Mouse (Mus musculus): ENCODE results near the gene Gsx2. TPM values are rescaled to one million over a fixed set of nuclear protein-coding genes. Genes with fewer than 3 reads are reported as not detected.

Gsx2 gene
- not detected in 2 replicates for polyA plus RNA-seq (2014; fragmentation: Nextera tagmentation; extraction: Ambion mirVana)

GRCm38 (mm10) chr5:75075383-75075941 lies at the start of gene Gsx2:
Gsx2 (plus strand) TSS chr5:75075601.
- no peak for DNase-seq
- no peak for ATAC-seq (ENCODE audit: low FRiP score, low TSS enrichment)
- Histone ChIP-seq H3K9ac (replicated peaks; ENCODE audit: low read length) (no peak within 1 kb of the TSS), H3K4me3 (replicated peaks; ENCODE audit: low read depth, low read length) (peak within 1 kb of the TSS; percentile 21), H3K9me3 (ENCODE audit: control insufficient read depth, low read length) (no peaks in the 10 kb centered on the region), H3K4me2 (ENCODE audit: low read length) (peak within 1 kb of the TSS; percentile 43), H3K27ac (replicated peaks; ENCODE audit: low read depth, low read length) (no peak within 1 kb of the TSS), H3K27me3 (ENCODE audit: control insufficient read depth, insufficient read depth, low read length) (peaks cover 98% of the 10 kb centered on the region), H3K36me3 (ENCODE audit: control insufficient read depth, insufficient read depth, low read length) (no peaks in the 10 kb centered on the region), H3K4me1 (ENCODE audit: control insufficient read depth, insufficient read depth, low read length) (peaks cover 6% of the 10 kb centered on the region; the same call in 1 of the 2 replicates)
- WGBS, result under 1% methylated on average over 41 of the region's 41 CpGs

GRCm38 (mm10) chr5:75035475-75035874 lies 39.9 kb upstream of the Gsx2 start:
- 90% methylated on average over 3 of the region's 3 CpGs for WGBS
- ATAC-seq (ENCODE audit: low FRiP score, low TSS enrichment) (no peak), DNase-seq (no peak)
- Histone ChIP-seq H3K4me3 (replicated peaks; ENCODE audit: low read depth, low read length) (no peak overlapping the region), H3K9me3 (ENCODE audit: control insufficient read depth, low read length) (no peaks in the 10 kb centered on the region), H3K27me3 (ENCODE audit: control insufficient read depth, insufficient read depth, low read length) (no peaks in the 10 kb centered on the region), H3K36me3 (ENCODE audit: control insufficient read depth, insufficient read depth, low read length) (no peaks in the 10 kb centered on the region), H3K27ac (replicated peaks; ENCODE audit: low read depth, low read length) (no peak overlapping the region), H3K4me1 (ENCODE audit: control insufficient read depth, insufficient read depth, low read length) (no peaks in the 10 kb centered on the region), H3K9ac (replicated peaks; ENCODE audit: low read length) (no peak overlapping the region), H3K4me2 (ENCODE audit: low read length) (no peak overlapping the region)

GRCm38 (mm10) chr5:75039307-75039706 lies 36.1 kb upstream of the Gsx2 start:
- no peak for ATAC-seq (ENCODE audit: low FRiP score, low TSS enrichment)
- Histone ChIP-seq H3K9ac (replicated peaks; ENCODE audit: low read length) (no peak overlapping the region), H3K27me3 (ENCODE audit: control insufficient read depth, insufficient read depth, low read length) (no peaks in the 10 kb centered on the region), H3K27ac (replicated peaks; ENCODE audit: low read depth, low read length) (no peak overlapping the region), H3K36me3 (ENCODE audit: control insufficient read depth, insufficient read depth, low read length) (no peaks in the 10 kb centered on the region), H3K4me3 (replicated peaks; ENCODE audit: low read depth, low read length) (no peak overlapping the region), H3K9me3 (ENCODE audit: control insufficient read depth, low read length) (no peaks in the 10 kb centered on the region), H3K4me1 (ENCODE audit: control insufficient read depth, insufficient read depth, low read length) (peaks cover 9% of the 10 kb centered on the region), H3K4me2 (ENCODE audit: low read length) (no peak overlapping the region)
- 84% methylated on average over 1 of the region's 1 CpGs for WGBS
- no peak for DNase-seq

- H3K27me3 ChIP-seq (ENCODE audit: control insufficient read depth, insufficient read depth, low read length), result peaks cover 16% of the 10 kb centered on the region
- H3K4me2 ChIP-seq (ENCODE audit: low read length), result peak overlapping the region; percentile 95
- H3K4me1 ChIP-seq (ENCODE audit: control insufficient read depth, insufficient read depth, low read length), result peaks cover 9% of the 10 kb centered on the region
- peak overlapping the region; percentile 98; the same call in 1 of the 2 replicates for H3K9ac ChIP-seq (replicated peaks; ENCODE audit: low read length)
- H3K4me3 ChIP-seq (replicated peaks; ENCODE audit: low read depth, low read length), result peak overlapping the region; percentile 91
- no peaks in the 10 kb centered on the region for H3K36me3 ChIP-seq (ENCODE audit: control insufficient read depth, insufficient read depth, low read length)
- H3K9me3 ChIP-seq (ENCODE audit: control insufficient read depth, low read length), result no peaks in the 10 kb centered on the region
- ATAC-seq (ENCODE audit: low FRiP score, low TSS enrichment) (no peak), DNase-seq (no peak)
- WGBS, result 58% methylated on average over 9 of the region's 9 CpGs
- H3K27ac ChIP-seq (replicated peaks; ENCODE audit: low read depth, low read length), result no peak overlapping the region
Measured at GRCm38 (mm10) chr5:75043011-75043445, 32.4 kb upstream of the Gsx2 start.

- H3K4me3 ChIP-seq (replicated peaks; ENCODE audit: low read depth, low read length), result peak overlapping the region; percentile 91
- H3K4me2 ChIP-seq (ENCODE audit: low read length), result peak overlapping the region; percentile 95
- H3K36me3 ChIP-seq (ENCODE audit: control insufficient read depth, insufficient read depth, low read length), result no peaks in the 10 kb centered on the region
- ATAC-seq (ENCODE audit: low FRiP score, low TSS enrichment) (peak; percentile 87), DNase-seq (peak; percentile 25)
- peaks cover 9% of the 10 kb centered on the region for H3K4me1 ChIP-seq (ENCODE audit: control insufficient read depth, insufficient read depth, low read length)
- WGBS, result 0% methylated on average over 36 of the region's 36 CpGs
- no peaks in the 10 kb centered on the region for H3K9me3 ChIP-seq (ENCODE audit: control insufficient read depth, low read length)
- peak overlapping the region; percentile 86 for H3K27ac ChIP-seq (replicated peaks; ENCODE audit: low read depth, low read length)
- peak overlapping the region; percentile 98 for H3K9ac ChIP-seq (replicated peaks; ENCODE audit: low read length)
- peaks cover 16% of the 10 kb centered on the region for H3K27me3 ChIP-seq (ENCODE audit: control insufficient read depth, insufficient read depth, low read length)
Measured at GRCm38 (mm10) chr5:75043621-75044301, 31.6 kb upstream of the Gsx2 start.

GRCm38 (mm10) chr5:75044310-75044904 lies 31.0 kb upstream of the Gsx2 start, which contains the start of gene Chic2:
Chic2 (minus strand) TSS chr5:75044774.
- Histone ChIP-seq H3K27ac (replicated peaks; ENCODE audit: low read depth, low read length) (peak within 1 kb of the TSS; percentile 86), H3K36me3 (ENCODE audit: control insufficient read depth, insufficient read depth, low read length) (no peaks in the 10 kb centered on the region), H3K27me3 (ENCODE audit: control insufficient read depth, insufficient read depth, low read length) (peaks cover 16% of the 10 kb centered on the region), H3K4me2 (ENCODE audit: low read length) (peak within 1 kb of the TSS; percentile 95), H3K9ac (replicated peaks; ENCODE audit: low read length) (peak within 1 kb of the TSS; percentile 98), H3K4me1 (ENCODE audit: control insufficient read depth, insufficient read depth, low read length) (peaks cover 9% of the 10 kb centered on the region), H3K4me3 (replicated peaks; ENCODE audit: low read depth, low read length) (peak within 1 kb of the TSS; percentile 91), H3K9me3 (ENCODE audit: control insufficient read depth, low read length) (no peaks in the 10 kb centered on the region)
- peak; percentile 94 for ATAC-seq (ENCODE audit: low FRiP score, low TSS enrichment)
- WGBS, result under 1% methylated on average over 70 of the region's 90 CpGs
- DNase-seq, result peak; percentile 89

GRCm38 (mm10) chr5:75045371-75045770 lies 30.0 kb upstream of the Gsx2 start:
- no peak overlapping the region for H3K4me2 ChIP-seq (ENCODE audit: low read length)
- H3K36me3 ChIP-seq (ENCODE audit: control insufficient read depth, insufficient read depth, low read length), result no peaks in the 10 kb centered on the region
- no peaks in the 10 kb centered on the region for H3K9me3 ChIP-seq (ENCODE audit: control insufficient read depth, low read length)
- ATAC-seq (ENCODE audit: low FRiP score, low TSS enrichment) (no peak), DNase-seq (no peak)
- peaks cover 16% of the 10 kb centered on the region for H3K27me3 ChIP-seq (ENCODE audit: control insufficient read depth, insufficient read depth, low read length)
- WGBS, result 87% methylated on average over 7 of the region's 7 CpGs
- H3K27ac ChIP-seq (replicated peaks; ENCODE audit: low read depth, low read length), result no peak overlapping the region
- no peak overlapping the region for H3K9ac ChIP-seq (replicated peaks; ENCODE audit: low read length)
- peaks cover 9% of the 10 kb centered on the region for H3K4me1 ChIP-seq (ENCODE audit: control insufficient read depth, insufficient read depth, low read length)
- H3K4me3 ChIP-seq (replicated peaks; ENCODE audit: low read depth, low read length), result no peak overlapping the region

- no peak overlapping the region for H3K9ac ChIP-seq (replicated peaks; ENCODE audit: low read length)
- peaks cover 9% of the 10 kb centered on the region for H3K4me1 ChIP-seq (ENCODE audit: control insufficient read depth, insufficient read depth, low read length)
- ATAC-seq (ENCODE audit: low FRiP score, low TSS enrichment) (no peak), DNase-seq (no peak)
- 64% methylated on average over 15 of the region's 15 CpGs for WGBS
- H3K4me2 ChIP-seq (ENCODE audit: low read length), result no peak overlapping the region
- no peaks in the 10 kb centered on the region for H3K36me3 ChIP-seq (ENCODE audit: control insufficient read depth, insufficient read depth, low read length)
- no peak overlapping the region for H3K27ac ChIP-seq (replicated peaks; ENCODE audit: low read depth, low read length)
- H3K4me3 ChIP-seq (replicated peaks; ENCODE audit: low read depth, low read length), result no peak overlapping the region
- H3K27me3 ChIP-seq (ENCODE audit: control insufficient read depth, insufficient read depth, low read length), result peaks cover 16% of the 10 kb centered on the region
- H3K9me3 ChIP-seq (ENCODE audit: control insufficient read depth, low read length), result no peaks in the 10 kb centered on the region
Measured at GRCm38 (mm10) chr5:75046681-75047321, 28.6 kb upstream of the Gsx2 start.

Data from midbrain, embryonic 14.5 days (tissue).